Comparison of ENCODE assay signal across 16 mouse cellular contexts in the genomic region with DNA sequence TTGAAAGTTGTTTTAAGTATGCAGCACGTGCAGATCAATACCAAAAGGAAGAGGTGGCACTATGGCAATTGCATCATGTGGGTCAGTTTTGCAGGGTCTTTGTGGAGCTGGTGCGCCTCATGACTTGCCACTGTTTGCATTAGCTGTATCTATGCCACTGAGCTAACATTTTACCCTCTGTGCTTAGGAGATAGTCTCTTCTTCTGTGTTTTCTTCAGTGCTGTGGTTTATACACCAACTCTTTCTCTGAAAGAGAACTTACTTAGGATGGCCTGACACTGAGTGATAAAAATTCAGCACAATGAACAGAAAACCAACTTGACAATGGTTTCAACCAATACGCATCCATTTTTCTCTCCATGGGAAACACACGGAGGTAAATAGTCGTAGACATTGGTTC. TPM values are rescaled to one million over a fixed set of nuclear protein-coding genes. Genes with fewer than 3 reads are reported as not detected.
"Had no signal": no experiment of that assay in that cellular context is flagged by ENCODE, and none has a peak within 500 bp of the region (broad histone marks: within the 10 kb centered on the region; RNA-seq: fewer than 3 reads in every experiment).

No protein-coding gene starts in this region.

- H3K36me3 ChIP-seq: limb, embryonic 10.5 days; midbrain, embryonic 13.5 days had no signal

- H3K27ac ChIP-seq: kidney, postnatal 0 days; left cerebral cortex, adult 2 months; limb, embryonic 10.5 days; midbrain, embryonic 13.5 days had no signal

- ATAC-seq: intestine, embryonic 16.5 days; lung, postnatal 0 days; midbrain, embryonic 13.5 days had no signal

- H3K4me3 ChIP-seq: left cerebral cortex, adult 2 months; limb, embryonic 10.5 days; megakaryocyte, embryonic 14.5 days; midbrain, embryonic 13.5 days had no signal

- H3K9ac ChIP-seq: midbrain, embryonic 13.5 days had no signal

- H3K4me2 ChIP-seq: midbrain, embryonic 13.5 days had no signal

- H3K4me1 ChIP-seq: midbrain, embryonic 13.5 days had no signal

- H3K9me3 ChIP-seq: limb, embryonic 10.5 days; megakaryocyte, embryonic 14.5 days; midbrain, embryonic 13.5 days had no signal

- DNase-seq: kidney, adult 8-10 months; kidney, postnatal 4 days; lung, adult 2 months; lung, postnatal 4 days; right cerebral cortex, postnatal 14 days; thymus, postnatal 14 days had no signal

- H3K27me3 ChIP-seq: megakaryocyte, embryonic 14.5 days; midbrain, embryonic 13.5 days had no signal

RNA-seq across cellular contexts. Expression of gene Il22ra2, which starts 35.9 kb away (rescaled TPM):
- polyA plus RNA-seq: intestine, embryonic 16.5 days; kidney, postnatal 0 days; limb, embryonic 10.5 days; midbrain, embryonic 13.5 days; midbrain, postnatal 0 days; neural tube, embryonic 14.5 days; stomach, embryonic 16.5 days had no signal
